Mouse (Mus musculus): ENCODE measurements around the gene Tpgs1.

GRCm38 (mm10) chr10:79713163-79713562 lies 44.0 kb downstream of the Tpgs1 start:
- TF ChIP-seq CTCF (conservative IDR thresholded peaks at IDR 0.05; ENCODE audit: low read length), result no peak
- no peak for TF ChIP-seq NANOG (IDR thresholded peaks at IDR 0.05; ENCODE audit: borderline replicate concordance, low read length)
